ENCODE assay signal across 8 mouse cellular contexts in genomic region chr4:141538408-141539212, GRCm38 (mm10). TPM values are rescaled to one million over a fixed set of nuclear protein-coding genes. Genes with fewer than 3 reads are reported as not detected.
DNase-seq lines count a peak whose midpoint lies in the region; ATAC-seq lines count a peak whose summit lies in the region.

Gene Spen, minus strand, starts transcription at chr4:141538597.

- under 1% methylated on average over 46 of the region's 88 CpGs for WGBS in embryonic facial prominence, embryonic 12.5 days
- WGBS in limb, embryonic 13.5 days, result under 1% methylated on average over 57 of the region's 88 CpGs
- whole genome bisulfite sequencing in midbrain, embryonic 15.5 days, result under 1% methylated on average over 61 of the region's 88 CpGs

- H3K4me1 ChIP-seq in embryonic facial prominence, embryonic 12.5 days, result peaks cover 17% of the 10 kb centered on the region
- peaks cover 27% of the 10 kb centered on the region for H3K4me1 ChIP-seq in limb, embryonic 13.5 days
- H3K4me1 ChIP-seq in midbrain, embryonic 15.5 days, result peaks cover 29% of the 10 kb centered on the region

- H3K9ac ChIP-seq in embryonic facial prominence, embryonic 12.5 days, result peak within 1 kb of the TSS; percentile 97
- peak within 1 kb of the TSS; percentile 96 for H3K9ac ChIP-seq in limb, embryonic 13.5 days
- peak within 1 kb of the TSS; percentile 89 for H3K9ac ChIP-seq in midbrain, embryonic 15.5 days

- no peaks in the 10 kb centered on the region for H3K36me3 ChIP-seq in embryonic facial prominence, embryonic 12.5 days
- no peaks in the 10 kb centered on the region for H3K36me3 ChIP-seq in limb, embryonic 13.5 days
- H3K36me3 ChIP-seq in midbrain, embryonic 15.5 days (replicated peaks), result no peaks in the 10 kb centered on the region

- no peaks in the 10 kb centered on the region for H3K27me3 ChIP-seq in embryonic facial prominence, embryonic 12.5 days
- H3K27me3 ChIP-seq in limb, embryonic 13.5 days, result no peaks in the 10 kb centered on the region
- H3K27me3 ChIP-seq in midbrain, embryonic 15.5 days (replicated peaks), result no peaks in the 10 kb centered on the region

- peak; percentile 80 for ATAC-seq in embryonic facial prominence, embryonic 12.5 days (ENCODE audit: insufficient number of reproducible peaks, insufficient read depth, low FRiP score, low TSS enrichment)
- ATAC-seq in limb, embryonic 13.5 days (ENCODE audit: low FRiP score, low read depth), result peak; percentile 89
- ATAC-seq in midbrain, embryonic 15.5 days (replicated peaks), result peak; percentile 82

- peak within 1 kb of the TSS; percentile 97 for H3K27ac ChIP-seq in embryonic facial prominence, embryonic 12.5 days
- peak within 1 kb of the TSS; percentile 97 for H3K27ac ChIP-seq in limb, embryonic 13.5 days
- H3K27ac ChIP-seq in midbrain, embryonic 15.5 days, result peak within 1 kb of the TSS; percentile 95

- H3K4me2 ChIP-seq in embryonic facial prominence, embryonic 12.5 days (replicated peaks), result peak within 1 kb of the TSS; percentile 93
- H3K4me2 ChIP-seq in limb, embryonic 13.5 days (replicated peaks), result peak within 1 kb of the TSS; percentile 97
- peak within 1 kb of the TSS; percentile 79 for H3K4me2 ChIP-seq in midbrain, embryonic 15.5 days

- peak; percentile 95 for DNase-seq in 3T3-L1 (ENCODE audit: low read depth, low spot score)
- peak; percentile 96 for DNase-seq in adrenal gland, postnatal 25 days
- DNase-seq in heart, adult 18-20 months, result peak; percentile 94 to 98
- peak; percentile 92 for DNase-seq in kidney, adult 18-20 months
- DNase-seq in spleen, adult 18-20 months, result peak; percentile 90 to 94

- peak within 1 kb of the TSS; percentile 85 for H3K4me3 ChIP-seq in embryonic facial prominence, embryonic 12.5 days
- H3K4me3 ChIP-seq in limb, embryonic 13.5 days, result peak within 1 kb of the TSS; percentile 89
- H3K4me3 ChIP-seq in midbrain, embryonic 15.5 days, result peak within 1 kb of the TSS; percentile 86

- H3K9me3 ChIP-seq in embryonic facial prominence, embryonic 12.5 days, result no peaks in the 10 kb centered on the region
- no peaks in the 10 kb centered on the region for H3K9me3 ChIP-seq in limb, embryonic 13.5 days
- no peaks in the 10 kb centered on the region for H3K9me3 ChIP-seq in midbrain, embryonic 15.5 days

RNA-seq across cellular contexts. Expression of gene Spen, which starts in this region (rescaled TPM):
- 70.0 and 79.4 TPM in 2 replicates for total RNA-seq in adrenal gland, postnatal 25 days (2021)
- polyA plus RNA-seq in embryonic facial prominence, embryonic 12.5 days (2016; fragmentation: Nextera tagmentation; extraction: Ambion mirVana), result 15.0 and 15.9 TPM in 2 replicates
- total RNA-seq in heart, adult 18-20 months (2021), result 10 to 100 TPM; 27.0 to 28.6 TPM
- polyA plus RNA-seq in limb, embryonic 13.5 days (2015; fragmentation: Nextera tagmentation; extraction: Ambion mirVana), result 10.8 and 11.5 TPM in 2 replicates
- polyA plus RNA-seq in midbrain, embryonic 15.5 days (2015; fragmentation: Nextera tagmentation; extraction: Ambion mirVana), result 19.4 and 20.0 TPM in 2 replicates

Comparison
In these comparisons a context has a peak if more than half of its experiments do, and no peak if none do; other contexts are left out.
1. Peak in every context shown above with its lines: DNase-seq, ATAC-seq, H3K4me3 ChIP-seq and H3K27ac ChIP-seq.